Mouse (Mus musculus): ENCODE data around the gene Brix1.
"Not testable (repeated sequence)": the region's sequence is repeated elsewhere in the genome, so short reads cannot be mapped to it uniquely, and the experiment has no call there.

Gene Brix1

GRCm38 (mm10) chr15:10485484-10486364 lies at the start of gene Brix1, which contains the start of gene Rad1:
Gene Brix1, minus strand, starts transcription at chr15:10485947.
Gene Rad1, plus strand, starts transcription at chr15:10486018.
- DNase-seq (ENCODE audit: extremely low spot score), result peak; percentile 93

- DNase-seq (ENCODE audit: extremely low spot score), result no peak
Observed at GRCm38 (mm10) chr15:10534591-10534990, 48.8 kb upstream of the Brix1 start.

- DNase-seq (ENCODE audit: extremely low spot score), result not testable (repeated sequence)
Observed at GRCm38 (mm10) chr15:10533361-10533760, 47.6 kb upstream of the Brix1 start.

- DNase-seq (ENCODE audit: extremely low spot score), result no peak
Observed at GRCm38 (mm10) chr15:10531352-10531751, 45.6 kb upstream of the Brix1 start.

- DNase-seq (ENCODE audit: extremely low spot score), result no peak
Observed at GRCm38 (mm10) chr15:10525896-10526295, 40.1 kb upstream of the Brix1 start.

DNA sequence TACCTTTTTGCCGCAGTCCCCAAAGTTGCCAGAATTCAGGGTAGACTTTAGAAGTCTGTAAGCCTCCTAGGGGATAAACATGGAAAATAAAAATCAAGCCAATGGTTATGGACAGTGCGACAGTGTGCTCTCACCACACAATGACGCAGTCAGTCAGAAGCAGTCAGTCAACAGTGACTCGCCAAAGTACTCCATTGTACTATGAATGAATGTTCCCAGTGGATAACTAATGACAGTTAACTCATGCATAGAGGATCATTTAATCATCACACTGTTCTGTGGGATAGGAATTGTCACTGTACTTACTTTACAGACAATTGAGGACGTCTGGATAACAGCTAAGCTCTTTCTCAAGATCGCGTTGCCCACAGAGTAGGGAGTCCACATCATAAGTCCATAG lies 29.4 kb upstream of the Brix1 start:
- DNase-seq (ENCODE audit: extremely low spot score), result no peak

DNA sequence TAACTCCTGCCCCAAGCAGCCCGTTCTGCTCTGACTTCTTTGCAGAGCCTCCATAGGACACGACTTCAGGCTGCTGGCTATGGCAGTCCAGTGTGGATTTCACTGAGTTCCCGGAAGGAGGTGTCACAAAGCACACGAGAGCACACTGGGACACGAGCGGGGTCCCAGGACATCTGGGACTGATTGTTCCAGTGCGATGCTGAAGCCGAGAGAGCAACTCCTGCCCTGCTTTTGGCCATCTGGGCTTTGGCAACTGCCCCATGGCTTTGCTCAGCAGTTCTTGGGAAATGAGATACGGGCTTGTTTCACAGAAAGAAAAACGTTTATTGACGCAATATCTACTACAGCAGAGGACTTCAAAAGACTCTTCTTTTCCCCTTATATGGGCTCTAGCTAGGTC lies 20.4 kb upstream of the Brix1 start:
- DNase-seq (ENCODE audit: extremely low spot score), result peak; percentile 2

GRCm38 (mm10) chr15:10500838-10501719 lies 15.3 kb upstream of the Brix1 start:
- peak; percentile 67 for DNase-seq (ENCODE audit: extremely low spot score)

- DNase-seq (ENCODE audit: extremely low spot score), result no peak
Observed at GRCm38 (mm10) chr15:10500035-10500434, 14.3 kb upstream of the Brix1 start.

- DNase-seq (ENCODE audit: extremely low spot score), result no peak
Observed at GRCm38 (mm10) chr15:10499593-10499992, 13.8 kb upstream of the Brix1 start.

DNA sequence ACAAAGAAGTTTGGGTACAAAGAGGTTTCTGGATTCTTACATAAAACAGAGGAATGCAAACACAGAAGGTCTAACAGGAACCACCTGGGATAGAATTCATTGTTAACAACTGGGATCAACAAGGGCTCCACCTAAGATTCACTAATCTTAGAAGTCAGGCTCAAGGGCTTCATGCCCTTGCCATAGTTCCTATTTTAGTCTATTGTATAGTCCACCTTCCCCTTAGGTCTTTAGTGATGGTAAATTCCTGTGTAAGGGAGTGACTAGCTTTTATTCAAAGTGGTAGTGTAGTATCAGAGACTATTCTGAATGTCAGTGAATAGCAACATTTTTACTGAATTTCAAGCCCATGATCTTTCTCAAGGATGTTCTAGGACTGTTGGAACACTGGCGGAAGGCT lies 10.9 kb upstream of the Brix1 start:
- not testable (repeated sequence) for DNase-seq (ENCODE audit: extremely low spot score)

DNA sequence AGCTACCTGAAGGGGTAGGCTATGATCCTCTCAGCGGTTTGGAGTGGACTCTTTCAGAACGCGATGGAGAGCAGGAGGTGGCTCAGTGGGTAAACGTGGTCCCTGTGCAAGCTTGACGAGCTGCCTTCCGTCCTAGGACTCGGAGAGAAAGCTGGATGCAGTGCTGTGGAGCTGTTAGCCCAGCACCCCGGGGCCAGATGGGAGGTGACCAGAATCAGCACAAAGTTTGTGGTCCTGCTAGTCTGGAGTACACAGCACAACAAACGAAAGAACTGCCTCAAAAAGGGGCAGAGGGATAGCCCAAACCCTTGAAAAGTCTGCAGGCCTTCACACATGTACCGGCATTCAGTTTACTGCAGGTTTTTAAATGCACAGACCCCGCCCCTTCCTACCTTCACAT lies 10.2 kb upstream of the Brix1 start:
- DNase-seq (ENCODE audit: extremely low spot score), result no peak

- DNase-seq (ENCODE audit: extremely low spot score), result no peak
Observed at GRCm38 (mm10) chr15:10490101-10490500, 4.4 kb upstream of the Brix1 start.

DNA sequence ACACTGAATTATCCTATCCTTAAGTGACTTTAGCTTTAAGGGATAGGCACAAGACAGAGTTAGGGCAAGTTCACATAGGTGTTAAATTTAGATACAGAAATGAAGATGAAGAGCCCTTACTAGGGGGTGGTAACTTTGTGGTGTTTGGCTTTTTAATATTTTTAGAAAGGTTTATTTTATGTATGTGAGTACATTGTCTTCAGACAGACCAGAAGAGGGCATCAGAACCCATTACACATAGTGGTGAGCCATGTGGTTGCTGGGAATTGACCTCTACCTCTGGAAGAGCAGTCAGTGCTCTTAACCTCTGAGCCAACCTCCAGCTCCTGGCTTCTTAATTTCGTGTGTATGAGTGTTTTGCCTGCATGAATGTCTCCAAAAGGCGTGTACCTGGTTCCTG lies 1.5 kb upstream of the Brix1 start:
- no peak for DNase-seq (ENCODE audit: extremely low spot score)

DNA sequence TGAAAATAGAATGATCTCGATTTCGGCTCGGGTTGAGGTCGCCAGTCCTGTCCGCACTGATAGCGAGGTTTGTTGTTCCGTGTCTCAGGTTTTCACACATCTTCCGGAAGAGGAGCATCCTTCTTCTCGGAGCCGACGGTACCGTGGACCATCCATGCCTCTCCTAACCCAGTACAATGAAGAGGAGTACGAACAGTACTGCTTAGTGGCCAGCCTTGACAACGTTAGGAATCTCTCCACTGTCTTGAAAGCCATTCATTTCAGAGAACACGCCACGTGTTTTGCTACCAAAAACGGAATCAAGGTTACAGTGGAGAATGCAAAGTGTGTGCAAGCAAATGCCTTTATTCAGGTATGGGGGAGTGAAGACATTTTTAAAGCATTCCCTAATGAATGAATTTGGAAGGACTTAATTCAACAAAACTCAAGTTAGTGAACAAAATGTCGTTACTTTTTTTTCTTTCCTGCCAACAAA lies 655 bp upstream of the Brix1 start:
- DNase-seq (ENCODE audit: extremely low spot score), result no peak

- no peak for DNase-seq (ENCODE audit: extremely low spot score)
Observed at GRCm38 (mm10) chr15:10470941-10471340, 14.8 kb downstream of the Brix1 start.

GRCm38 (mm10) chr15:10470151-10470831 lies 15.5 kb downstream of the Brix1 start, which contains the start of gene Dnajc21:
Gene Dnajc21, minus strand, starts transcription at chr15:10470516.
- DNase-seq (ENCODE audit: extremely low spot score), result peak; percentile 83

GRCm38 (mm10) chr15:10469641-10470150 lies 16.1 kb downstream of the Brix1 start:
- DNase-seq (ENCODE audit: extremely low spot score), result no peak

DNA sequence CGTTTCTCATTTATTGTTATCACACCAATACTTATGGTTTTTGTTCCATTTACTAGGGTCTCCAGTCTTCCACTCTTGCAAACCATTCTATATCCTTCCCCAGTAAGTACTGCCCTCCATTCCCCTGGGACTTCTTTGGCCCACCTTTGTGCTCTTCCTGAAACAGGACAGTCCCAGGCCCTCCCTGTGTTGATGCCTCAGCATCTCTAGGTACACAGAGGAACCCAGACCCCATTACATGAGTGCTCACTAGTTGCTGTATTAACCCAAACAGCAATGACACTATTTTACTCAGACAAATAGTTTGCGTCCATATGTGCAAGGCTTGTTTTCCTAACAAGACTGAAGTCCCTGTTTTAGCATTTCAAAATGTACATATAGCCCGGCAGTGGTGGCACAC lies 17.0 kb downstream of the Brix1 start:
- DNase-seq (ENCODE audit: extremely low spot score), result no peak

DNA sequence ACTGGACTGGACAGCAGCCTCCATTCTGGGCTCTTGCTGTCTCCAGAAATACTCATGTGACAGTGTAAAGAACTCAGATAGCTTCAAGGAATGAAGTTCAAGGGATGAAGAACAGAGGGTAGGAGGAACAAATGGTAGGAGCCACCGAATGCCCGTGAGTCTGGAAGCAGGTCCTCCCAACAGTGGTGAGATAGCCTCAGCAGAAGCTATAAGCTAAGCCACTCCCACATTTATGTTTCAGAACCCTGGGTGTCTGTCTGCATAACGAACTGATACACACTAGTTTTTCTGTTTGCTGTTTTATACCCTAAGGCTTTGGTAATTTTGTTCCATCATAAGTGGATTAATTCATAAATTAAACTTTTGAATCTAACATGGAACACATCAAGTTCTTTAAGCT lies 21.1 kb downstream of the Brix1 start:
- no peak for DNase-seq (ENCODE audit: extremely low spot score)

DNA sequence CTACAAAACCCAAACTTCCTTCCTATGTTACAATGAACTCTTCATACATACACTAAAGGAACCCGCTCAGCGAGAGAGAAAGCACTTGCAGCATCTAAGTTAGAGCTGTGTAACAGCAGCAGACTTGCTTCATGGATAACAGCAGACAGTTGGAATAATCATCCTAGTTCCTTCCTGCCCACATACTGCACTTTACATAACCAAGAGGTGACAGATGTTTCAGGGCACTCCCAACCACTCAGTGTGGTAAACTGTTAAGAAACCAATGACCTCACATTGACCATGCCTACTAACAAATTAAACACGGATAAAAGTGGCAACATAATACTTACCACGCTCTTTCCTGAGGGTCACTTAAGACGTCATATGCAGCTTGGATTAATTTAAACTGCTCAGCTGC lies 22.2 kb downstream of the Brix1 start:
- DNase-seq (ENCODE audit: extremely low spot score), result no peak

- no peak for DNase-seq (ENCODE audit: extremely low spot score)
Observed at GRCm38 (mm10) chr15:10460986-10461385, 24.8 kb downstream of the Brix1 start.

All from embryo, embryonic 9.5 days (tissue).